Comparison of ENCODE assay signal across 7 mouse cellular contexts in the genomic region with DNA sequence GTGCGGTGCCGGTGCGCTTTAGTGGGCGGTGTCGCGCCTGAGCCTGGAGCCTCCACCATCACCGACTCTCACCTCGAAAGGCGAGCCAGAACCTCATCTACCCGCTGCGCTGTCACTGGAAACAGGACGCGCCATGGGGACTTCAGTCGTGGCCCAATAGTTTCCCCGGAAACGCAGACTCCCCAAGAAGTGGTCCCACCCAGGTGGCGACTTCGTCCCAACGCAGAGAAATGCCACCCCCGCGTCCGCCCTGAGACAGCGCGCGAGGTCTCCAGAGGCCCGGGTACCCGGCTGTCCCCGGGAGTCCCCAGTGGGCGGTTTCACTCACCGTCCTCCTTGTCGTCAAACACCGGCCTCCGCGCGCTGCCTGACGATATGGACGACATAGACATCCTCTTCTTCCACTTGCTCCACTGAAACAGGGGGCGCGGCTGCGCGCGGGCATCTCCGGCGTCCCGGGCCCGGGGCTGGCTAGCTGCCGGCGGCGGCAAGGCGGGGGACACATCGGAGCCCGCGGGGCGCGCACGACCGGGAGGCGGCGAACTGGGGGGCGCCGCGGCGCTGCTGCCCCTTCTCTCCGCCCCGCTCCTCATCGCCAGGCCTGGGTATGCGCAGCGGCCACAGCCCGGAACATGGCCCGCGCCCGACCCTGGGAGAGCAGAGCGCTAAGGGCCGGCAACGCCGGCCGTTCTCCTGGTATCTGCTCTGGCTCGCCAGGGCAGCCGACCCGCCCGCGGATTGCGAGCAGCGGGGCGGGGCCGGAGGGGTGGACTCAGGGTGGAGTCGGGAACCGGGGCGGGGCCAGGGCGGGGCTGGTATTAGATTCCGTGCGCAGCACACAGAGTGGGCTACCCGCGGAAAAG. TPM values are rescaled to one million over a fixed set of nuclear protein-coding genes. Genes with fewer than 3 reads are reported as not detected.
DNase-seq lines count a peak whose midpoint lies in the region; ATAC-seq and TF ChIP-seq lines count a peak whose summit lies in the region.

No protein-coding gene starts in this region.

- H3K27me3 ChIP-seq in intestine, embryonic 16.5 days (replicated peaks; ENCODE audit: control insufficient read depth, insufficient read depth, low read length): peaks cover 31% of the 10 kb centered on the region
- peaks cover 54% of the 10 kb centered on the region for H3K27me3 ChIP-seq in limb, embryonic 12.5 days
- H3K27me3 ChIP-seq in midbrain, embryonic 12.5 days: peaks cover 58% of the 10 kb centered on the region
- peaks cover 32% of the 10 kb centered on the region for H3K27me3 ChIP-seq in small intestine, adult 2 months (ENCODE audit: control insufficient read depth, insufficient read depth, low read length)

- no peaks in the 10 kb centered on the region for H3K9me3 ChIP-seq in intestine, embryonic 16.5 days (ENCODE audit: control insufficient read depth, low read length)
- H3K9me3 ChIP-seq in limb, embryonic 12.5 days: peaks cover 4% of the 10 kb centered on the region; the same call in 1 of the 2 replicates
- H3K9me3 ChIP-seq in midbrain, embryonic 12.5 days: no peaks in the 10 kb centered on the region

- 1% methylated on average over 94 of the region's 94 CpGs for WGBS in bone marrow, adult 2 months
- under 1% methylated on average over 91 of the region's 94 CpGs for WGBS in intestine, embryonic 16.5 days
- 1% methylated on average over 92 of the region's 94 CpGs for WGBS in limb, embryonic 12.5 days
- under 1% methylated on average over 83 of the region's 94 CpGs for WGBS in midbrain, embryonic 12.5 days
- WGBS in small intestine, adult 2 months: 1% methylated on average over 94 of the region's 94 CpGs

- peak overlapping the region; percentile 100 for H3K4me2 ChIP-seq in intestine, embryonic 16.5 days (ENCODE audit: low read depth, low read length)
- H3K4me2 ChIP-seq in limb, embryonic 12.5 days: peak overlapping the region; percentile 97
- H3K4me2 ChIP-seq in midbrain, embryonic 12.5 days (replicated peaks): peak overlapping the region; percentile 97

- no peak overlapping the region for H3K27ac ChIP-seq in bone marrow, adult 2 months (ENCODE audit: control insufficient read depth, insufficient read depth, low read depth, low read length, poor library complexity)
- H3K27ac ChIP-seq in intestine, embryonic 16.5 days (ENCODE audit: low read length): no peak overlapping the region
- no peak overlapping the region for H3K27ac ChIP-seq in limb, embryonic 12.5 days
- no peak overlapping the region for H3K27ac ChIP-seq in midbrain, embryonic 12.5 days (replicated peaks)
- no peak overlapping the region for H3K27ac ChIP-seq in small intestine, adult 2 months (ENCODE audit: insufficient read depth, low read depth, low read length)

- no peak for TF ChIP-seq CTCF in bone marrow, adult 2 months (IDR thresholded peaks at IDR 0.05; ENCODE audit: control insufficient read depth, insufficient read depth, low read length)
- no peak for TF ChIP-seq CTCF in small intestine, adult 2 months (IDR thresholded peaks at IDR 0.05; ENCODE audit: extremely low read depth, insufficient read length, insufficient replicate concordance, low read depth, low read length)

- H3K4me1 ChIP-seq in bone marrow, adult 2 months (ENCODE audit: control insufficient read depth, insufficient read depth, low read length): no peaks in the 10 kb centered on the region
- H3K4me1 ChIP-seq in intestine, embryonic 16.5 days (ENCODE audit: control insufficient read depth, insufficient read depth, low read length): peaks cover 8% of the 10 kb centered on the region
- peaks cover 12% of the 10 kb centered on the region for H3K4me1 ChIP-seq in limb, embryonic 12.5 days (replicated peaks)
- H3K4me1 ChIP-seq in midbrain, embryonic 12.5 days: peaks cover 13% of the 10 kb centered on the region
- peaks cover 6% of the 10 kb centered on the region; the same call in 1 of the 2 replicates for H3K4me1 ChIP-seq in small intestine, adult 2 months (ENCODE audit: control insufficient read depth, insufficient read depth, insufficient read length, low read length)

- H3K4me3 ChIP-seq in bone marrow, adult 2 months (replicated peaks; ENCODE audit: control insufficient read depth, low read depth, low read length): peak overlapping the region; percentile 28
- H3K4me3 ChIP-seq in intestine, embryonic 16.5 days (ENCODE audit: low read length): peak overlapping the region; percentile 68
- peak overlapping the region; percentile 69 for H3K4me3 ChIP-seq in limb, embryonic 12.5 days (replicated peaks)
- peak overlapping the region; percentile 61 for H3K4me3 ChIP-seq in midbrain, embryonic 12.5 days
- H3K4me3 ChIP-seq in small intestine, adult 2 months (ENCODE audit: low read depth, low read length): peak overlapping the region; percentile 66

- peak; percentile 72 for DNase-seq in embryo, embryonic 11.5 days (ENCODE audit: low read depth, low spot score)
- DNase-seq in heart, adult 11 months: peak; percentile 98

- no peak for TF ChIP-seq POLR2A in bone marrow, adult 2 months (IDR thresholded peaks at IDR 0.05; ENCODE audit: borderline replicate concordance, control insufficient read depth, low read depth, low read length)
- TF ChIP-seq POLR2A in small intestine, adult 2 months (IDR thresholded peaks at IDR 0.05; ENCODE audit: low read depth, low read length): no peak

- H3K9ac ChIP-seq in intestine, embryonic 16.5 days (ENCODE audit: low read depth, low read length): peak overlapping the region; percentile 70
- H3K9ac ChIP-seq in limb, embryonic 12.5 days (replicated peaks): peak overlapping the region; percentile 61
- peak overlapping the region; percentile 71 for H3K9ac ChIP-seq in midbrain, embryonic 12.5 days (replicated peaks)

- ATAC-seq in intestine, embryonic 16.5 days: peak; percentile 98
- peak; percentile 96 for ATAC-seq in limb, embryonic 12.5 days (ENCODE audit: insufficient number of reproducible peaks, insufficient read depth, low FRiP score, low TSS enrichment, low read depth)
- ATAC-seq in midbrain, embryonic 12.5 days (ENCODE audit: low FRiP score, low read depth): peak; percentile 98

- no peaks in the 10 kb centered on the region for H3K36me3 ChIP-seq in intestine, embryonic 16.5 days (ENCODE audit: control insufficient read depth, insufficient read depth, low read length)
- no peaks in the 10 kb centered on the region for H3K36me3 ChIP-seq in limb, embryonic 12.5 days
- no peaks in the 10 kb centered on the region for H3K36me3 ChIP-seq in midbrain, embryonic 12.5 days
- H3K36me3 ChIP-seq in small intestine, adult 2 months (ENCODE audit: control insufficient read depth, insufficient read depth, low read length): no peaks in the 10 kb centered on the region

RNA-seq across cellular contexts. Expression of gene Lrrc27, which starts 24.8 kb away (rescaled TPM):
- polyA plus RNA-seq in bone marrow, adult 2 months (2011; ENCODE audit: insufficient read depth, insufficient read length, low replicate concordance, missing spikeins): 5.2 TPM in 1 of 2 replicates, not detected in the other
- polyA plus RNA-seq in intestine, embryonic 16.5 days (2015; fragmentation: Nextera tagmentation; extraction: Ambion mirVana): 4.0 and 4.4 TPM in 2 replicates
- 1.8 and 2.8 TPM in 2 replicates for polyA plus RNA-seq in limb, embryonic 12.5 days (2016; fragmentation: Nextera tagmentation; extraction: Ambion mirVana)
- 4.8 and 5.8 TPM in 2 replicates for polyA plus RNA-seq in midbrain, embryonic 12.5 days (2016; fragmentation: Nextera tagmentation; extraction: Ambion mirVana)
- 0.15 and 1.3 TPM in 2 replicates for polyA plus RNA-seq in small intestine, adult 2 months (2012; rRNA removed)

RNA-seq across cellular contexts. Expression of gene Stk32c, which starts 25.1 kb away (rescaled TPM):
- 3.2 TPM in 1 of 2 replicates, not detected in the other for polyA plus RNA-seq in bone marrow, adult 2 months (2011; ENCODE audit: insufficient read depth, insufficient read length, low replicate concordance, missing spikeins)
- 0.10 and 0.15 TPM in 2 replicates for polyA plus RNA-seq in intestine, embryonic 16.5 days (2015; fragmentation: Nextera tagmentation; extraction: Ambion mirVana)
- polyA plus RNA-seq in limb, embryonic 12.5 days (2016; fragmentation: Nextera tagmentation; extraction: Ambion mirVana): 0.21 and 0.22 TPM in 2 replicates
- 0.66 and 1.0 TPM in 2 replicates for polyA plus RNA-seq in midbrain, embryonic 12.5 days (2016; fragmentation: Nextera tagmentation; extraction: Ambion mirVana)
- polyA plus RNA-seq in small intestine, adult 2 months (2012; rRNA removed): 2.5 and 7.7 TPM in 2 replicates
